Mouse (Mus musculus): Measurements from ENCODE around the gene Gria1. TPM values are rescaled to one million over a fixed set of nuclear protein-coding genes. Genes with fewer than 3 reads are reported as not detected.

The Gria1 gene
- polyA plus RNA-seq, 1 experiment from 2014 or later = 0.63 TPM

DNA sequence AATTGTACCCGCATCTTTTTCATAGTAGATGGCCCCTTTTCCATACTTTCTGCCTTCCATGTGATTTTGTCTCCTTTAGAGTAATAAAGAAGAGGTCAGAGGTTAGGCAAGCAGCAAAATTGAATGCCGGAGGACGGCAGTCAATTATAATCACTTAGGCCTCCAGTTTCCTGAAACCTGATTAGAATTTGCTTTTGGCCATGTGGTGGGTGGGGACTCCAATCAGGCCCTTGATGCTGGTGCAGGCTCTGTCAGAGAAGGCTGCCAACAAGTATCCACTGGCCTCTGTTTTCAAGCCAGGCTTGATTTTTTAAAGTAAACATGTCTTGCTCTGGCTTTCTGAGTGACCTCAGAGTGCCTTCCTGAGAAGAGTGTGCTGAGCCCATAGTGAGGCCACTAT lies 6.6 kb upstream of the Gria1 start:
- no peak for TF ChIP-seq CTCF (IDR thresholded peaks at IDR 0.05; ENCODE audit: low read depth)
- no peak for TF ChIP-seq EP300 (optimal IDR thresholded peaks at IDR 0.05)
- Histone ChIP-seq H3K27me3 (ENCODE audit: control insufficient read depth, insufficient read depth, low read length) (no peaks in the 10 kb centered on the region), H3K9me3 (ENCODE audit: control insufficient read depth, low read length) (no peaks in the 10 kb centered on the region), H3K4me3 (ENCODE audit: low read depth, low read length) (no peak overlapping the region), H3K4me1 (replicated peaks; ENCODE audit: control insufficient read depth, insufficient read depth) (no peaks in the 10 kb centered on the region), H3K27ac (replicated peaks) (no peak overlapping the region), H3K4me2 (replicated peaks; ENCODE audit: low read depth) (no peak overlapping the region), H3K36me3 (ENCODE audit: control insufficient read depth, insufficient read depth, low read length) (no peaks in the 10 kb centered on the region), H3K9ac (ENCODE audit: low read length) (no peak overlapping the region)
- 37% methylated on average over 3 of the region's 3 CpGs for WGBS
- DNase-seq (ENCODE audit: low spot score) (no peak), ATAC-seq (ENCODE audit: low FRiP score, low TSS enrichment) (no peak)

GRCm38 (mm10) chr11:57005341-57005740 lies 5.8 kb upstream of the Gria1 start:
- Histone ChIP-seq H3K36me3 (ENCODE audit: control insufficient read depth, insufficient read depth, low read length) (no peaks in the 10 kb centered on the region), H3K27me3 (ENCODE audit: control insufficient read depth, insufficient read depth, low read length) (no peaks in the 10 kb centered on the region), H3K4me1 (replicated peaks; ENCODE audit: control insufficient read depth, insufficient read depth) (no peaks in the 10 kb centered on the region), H3K27ac (replicated peaks) (no peak overlapping the region), H3K4me2 (replicated peaks; ENCODE audit: low read depth) (no peak overlapping the region), H3K9ac (ENCODE audit: low read length) (no peak overlapping the region), H3K9me3 (ENCODE audit: control insufficient read depth, low read length) (no peaks in the 10 kb centered on the region), H3K4me3 (ENCODE audit: low read depth, low read length) (no peak overlapping the region)
- DNase-seq (ENCODE audit: low spot score) = no peak
- no peak for ATAC-seq (ENCODE audit: low FRiP score, low TSS enrichment)
- WGBS = 70% methylated on average over 7 of the region's 7 CpGs
- TF ChIP-seq EP300 (optimal IDR thresholded peaks at IDR 0.05) (no peak), CTCF (IDR thresholded peaks at IDR 0.05; ENCODE audit: low read depth) (no peak)

DNA sequence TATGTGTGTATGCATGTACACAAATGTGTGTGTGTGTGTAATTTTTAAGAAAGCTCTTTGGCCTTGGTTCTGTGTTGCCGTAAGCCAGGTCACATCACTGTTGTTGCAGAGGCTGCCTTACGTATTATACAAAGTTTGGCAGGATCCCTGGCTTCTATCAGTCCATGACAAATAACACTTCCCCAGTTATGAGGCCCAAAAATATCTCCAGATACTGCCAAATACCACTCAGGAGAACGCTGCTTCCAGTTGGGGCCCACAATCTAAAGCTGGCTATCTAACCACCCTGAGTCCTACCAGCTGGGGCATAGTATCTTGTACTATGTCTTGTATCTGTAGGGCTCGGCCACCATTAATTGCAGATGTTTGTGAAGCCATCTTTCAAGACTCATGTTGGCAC lies 3.4 kb upstream of the Gria1 start:
- no peaks in the 10 kb centered on the region for H3K27me3 ChIP-seq (ENCODE audit: control insufficient read depth, insufficient read depth, low read length)
- ATAC-seq (ENCODE audit: low FRiP score, low TSS enrichment) = no peak
- H3K27ac ChIP-seq (replicated peaks) = no peak overlapping the region
- H3K4me3 ChIP-seq (ENCODE audit: low read depth, low read length) = no peak overlapping the region
- no peak overlapping the region for H3K9ac ChIP-seq (ENCODE audit: low read length)
- H3K4me2 ChIP-seq (replicated peaks; ENCODE audit: low read depth) = no peak overlapping the region
- no peaks in the 10 kb centered on the region for H3K9me3 ChIP-seq (ENCODE audit: control insufficient read depth, low read length)
- no peak for DNase-seq (ENCODE audit: low spot score)
- WGBS = 59% methylated on average over 4 of the region's 4 CpGs
- TF ChIP-seq EP300 (optimal IDR thresholded peaks at IDR 0.05) (no peak), CTCF (IDR thresholded peaks at IDR 0.05; ENCODE audit: low read depth) (no peak)
- no peaks in the 10 kb centered on the region for H3K4me1 ChIP-seq (replicated peaks; ENCODE audit: control insufficient read depth, insufficient read depth)
- H3K36me3 ChIP-seq (ENCODE audit: control insufficient read depth, insufficient read depth, low read length) = no peaks in the 10 kb centered on the region

- H3K4me1 ChIP-seq (replicated peaks; ENCODE audit: control insufficient read depth, insufficient read depth) = no peaks in the 10 kb centered on the region
- ATAC-seq (ENCODE audit: low FRiP score, low TSS enrichment) (no peak), DNase-seq (ENCODE audit: low spot score) (no peak)
- TF ChIP-seq CTCF (IDR thresholded peaks at IDR 0.05; ENCODE audit: low read depth) = no peak
- TF ChIP-seq EP300 (optimal IDR thresholded peaks at IDR 0.05) = no peak
- H3K4me2 ChIP-seq (replicated peaks; ENCODE audit: low read depth) = no peak overlapping the region
- WGBS = 78% methylated on average over 6 of the region's 6 CpGs
- H3K27me3 ChIP-seq (ENCODE audit: control insufficient read depth, insufficient read depth, low read length) = no peaks in the 10 kb centered on the region
- H3K4me3 ChIP-seq (ENCODE audit: low read depth, low read length) = no peak overlapping the region
- no peaks in the 10 kb centered on the region for H3K9me3 ChIP-seq (ENCODE audit: control insufficient read depth, low read length)
- no peaks in the 10 kb centered on the region for H3K36me3 ChIP-seq (ENCODE audit: control insufficient read depth, insufficient read depth, low read length)
- no peak overlapping the region for H3K27ac ChIP-seq (replicated peaks)
- H3K9ac ChIP-seq (ENCODE audit: low read length) = no peak overlapping the region
Measured at GRCm38 (mm10) chr11:57010611-57011010, 576 bp upstream of the Gria1 start.

DNA sequence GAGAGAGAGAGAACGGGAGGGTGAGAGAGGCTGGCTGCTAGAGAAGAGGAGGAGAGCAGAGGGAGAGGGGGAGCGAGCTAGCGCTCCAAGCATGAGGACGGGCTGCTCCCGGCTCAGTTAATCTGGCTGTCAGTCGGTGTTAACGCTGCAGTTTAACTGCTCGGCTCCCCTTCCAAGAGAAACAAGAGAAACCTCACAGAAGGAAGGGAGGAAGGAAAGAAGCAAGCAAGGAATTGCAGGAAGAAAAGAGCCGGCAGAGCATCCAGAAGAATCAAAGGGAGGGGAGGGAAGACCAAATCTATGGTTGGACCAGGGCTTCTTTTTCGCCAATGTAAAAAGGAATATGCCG lies 478 bp downstream of the Gria1 start:
- Histone ChIP-seq H3K36me3 (ENCODE audit: control insufficient read depth, insufficient read depth, low read length) (no peaks in the 10 kb centered on the region), H3K27me3 (ENCODE audit: control insufficient read depth, insufficient read depth, low read length) (no peaks in the 10 kb centered on the region), H3K9ac (ENCODE audit: low read length) (no peak overlapping the region), H3K4me2 (replicated peaks; ENCODE audit: low read depth) (peak overlapping the region; percentile 35), H3K4me1 (replicated peaks; ENCODE audit: control insufficient read depth, insufficient read depth) (no peaks in the 10 kb centered on the region), H3K4me3 (ENCODE audit: low read depth, low read length) (peak overlapping the region; percentile 19; the same call in 1 of the 2 replicates), H3K9me3 (ENCODE audit: control insufficient read depth, low read length) (no peaks in the 10 kb centered on the region), H3K27ac (replicated peaks) (no peak overlapping the region)
- no peak for ATAC-seq (ENCODE audit: low FRiP score, low TSS enrichment)
- TF ChIP-seq CTCF (IDR thresholded peaks at IDR 0.05; ENCODE audit: low read depth) (no peak), EP300 (optimal IDR thresholded peaks at IDR 0.05) (no peak)
- DNase-seq (ENCODE audit: low spot score) = no peak
- WGBS = 3% methylated on average over 11 of the region's 11 CpGs

DNA sequence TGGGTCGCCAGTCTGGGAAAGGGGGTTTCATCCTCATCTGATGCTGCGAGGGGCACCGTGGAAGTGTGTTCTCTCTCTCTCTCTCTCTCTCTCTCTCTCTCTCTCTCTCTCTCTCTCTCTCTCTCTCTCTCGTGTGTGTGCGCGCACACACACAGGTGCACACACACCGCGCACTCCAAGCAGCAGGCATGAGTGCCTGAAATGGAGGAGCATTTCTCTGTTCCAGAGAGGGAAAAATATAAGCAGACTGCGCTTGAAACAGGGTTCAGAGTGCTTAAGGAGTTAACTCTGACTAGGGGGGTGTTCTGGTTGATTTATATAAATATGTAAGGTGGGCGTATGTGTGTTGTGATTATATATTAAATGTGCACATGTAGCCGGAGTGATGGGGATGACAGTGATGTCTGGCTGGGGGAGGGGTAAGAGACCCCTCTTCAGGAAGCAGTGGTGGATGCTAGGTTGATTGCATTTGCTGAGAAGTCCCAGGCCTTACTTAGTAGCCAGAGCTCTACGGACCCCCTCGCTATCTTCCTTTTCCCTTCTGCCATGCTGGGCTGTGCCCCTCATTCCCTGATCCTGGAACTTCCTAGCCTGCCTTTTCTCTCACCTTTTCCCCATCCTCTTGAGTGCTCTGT lies 1.2 kb downstream of the Gria1 start:
- Histone ChIP-seq H3K27ac (replicated peaks) (no peak overlapping the region), H3K4me1 (replicated peaks; ENCODE audit: control insufficient read depth, insufficient read depth) (no peaks in the 10 kb centered on the region), H3K9me3 (ENCODE audit: control insufficient read depth, low read length) (no peaks in the 10 kb centered on the region), H3K36me3 (ENCODE audit: control insufficient read depth, insufficient read depth, low read length) (no peaks in the 10 kb centered on the region), H3K4me2 (replicated peaks; ENCODE audit: low read depth) (peak overlapping the region; percentile 35; the same call in 1 of the 2 replicates), H3K27me3 (ENCODE audit: control insufficient read depth, insufficient read depth, low read length) (no peaks in the 10 kb centered on the region), H3K9ac (ENCODE audit: low read length) (no peak overlapping the region), H3K4me3 (ENCODE audit: low read depth, low read length) (no peak overlapping the region)
- ATAC-seq (ENCODE audit: low FRiP score, low TSS enrichment) = no peak
- no peak for DNase-seq (ENCODE audit: low spot score)
- WGBS = 26% methylated on average over 10 of the region's 13 CpGs
- no peak for TF ChIP-seq EP300 (optimal IDR thresholded peaks at IDR 0.05)
- no peak for TF ChIP-seq CTCF (IDR thresholded peaks at IDR 0.05; ENCODE audit: low read depth)

Data from stomach, postnatal 0 days (tissue).